Mouse (Mus musculus): ENCODE measurements around the gene Il11ra1. TPM values are rescaled to one million over a fixed set of nuclear protein-coding genes. Genes with fewer than 3 reads are reported as not detected.
"Not testable (repeated sequence)": the region's sequence is repeated elsewhere in the genome, so short reads cannot be mapped to it uniquely, and the experiment has no call there.

The Il11ra1 gene
- total RNA-seq, 2 experiments from 2014 or later, result 85.5 to 91.8 TPM

- DNase-seq, result peak; percentile 69 to 70
- intact Hi-C loops (cut with DNase I), result not testable (repeated sequence)
Observed at GRCm38 (mm10) chr4:41773502-41773901, 73.7 kb downstream of the Il11ra1 start.

GRCm38 (mm10) chr4:41774002-41774401 is 74.2 kb downstream of the Il11ra1 start, which contains the start of gene Ccl27a:
Gene Ccl27a (minus strand): TSS chr4:41774247.
- intact Hi-C loops (cut with DNase I), result loop anchor here (2.0 kb wide), 1 partner anchor 19 kb away; the partner anchor contains the start of gene Galt
- DNase-seq, result peak; percentile 70 to 74

- intact Hi-C loops (cut with DNase I), result loop anchor here (2.0 kb wide), 1 partner anchor 20 kb away; the partner anchor contains the start of gene Galt
Observed at GRCm38 (mm10) chr4:41774506-41774905, 74.7 kb downstream of the Il11ra1 start.

GRCm38 (mm10) chr4:41775840-41776239 is 76.1 kb downstream of the Il11ra1 start:
- not testable (repeated sequence) for DNase-seq
- intact Hi-C loops (cut with DNase I), result loop anchor here (2.0 kb wide), 1 partner anchor 21 kb away; the partner anchor contains the start of gene Galt

More at GRCm38 (mm10) chr4:41774506-41774905, 74.7 kb downstream of the Il11ra1 start:
- not testable (repeated sequence) for DNase-seq

GRCm38 (mm10) chr4:41781271-41781670 is 81.5 kb downstream of the Il11ra1 start:
- DNase-seq; intact Hi-C loops (cut with DNase I): not testable (repeated sequence)

GRCm38 (mm10) chr4:41781748-41782485 is 82.1 kb downstream of the Il11ra1 start:
- DNase-seq; intact Hi-C loops (cut with DNase I): not testable (repeated sequence)

GRCm38 (mm10) chr4:41782711-41783110 is 82.9 kb downstream of the Il11ra1 start:
- DNase-seq; intact Hi-C loops (cut with DNase I): not testable (repeated sequence)

GRCm38 (mm10) chr4:41783197-41783596 is 83.4 kb downstream of the Il11ra1 start:
- intact Hi-C loops (cut with DNase I), result not testable (repeated sequence)

More at GRCm38 (mm10) chr4:41783197-41783596, 83.4 kb downstream of the Il11ra1 start:
- DNase-seq, result not testable (repeated sequence)

Other genes with a start within 250 kb of the Il11ra1 start
- 1 to 10 TPM in 1 of 2 experiments, under 1 TPM in 1; 0.35 to 1.2 TPM for gene Kif24, start 235.1 kb upstream of the Il11ra1 start, total RNA-seq (2021)
- gene Nudt2, start 234.8 kb upstream of the Il11ra1 start, total RNA-seq (2021), result 10 to 100 TPM; 29.0 to 32.7 TPM
- 10 to 100 TPM; 11.6 to 11.8 TPM for gene AI464131, start 196.9 kb upstream of the Il11ra1 start, total RNA-seq (2021)
- gene 1110017D15Rik, start 182.7 kb upstream of the Il11ra1 start, total RNA-seq (2021), result under 1 TPM in 1 of 2 experiments, not detected in 1; 0.43 TPM
- 10 to 100 TPM; 14.7 to 15.1 TPM for gene Fam219a, start 130.5 kb upstream of the Il11ra1 start, total RNA-seq (2021)
- gene Dnaic1, start 130.2 kb upstream of the Il11ra1 start, total RNA-seq (2021), result 1 to 10 TPM; 2.6 to 3.7 TPM
- gene Enho, start 59.7 kb upstream of the Il11ra1 start, total RNA-seq (2021), result 1 to 10 TPM; 9.1 to 9.9 TPM
- gene Cntfr, start 2.9 kb upstream of the Il11ra1 start, total RNA-seq (2021), result 1 to 10 TPM; 2.6 to 3.8 TPM
- 10 to 100 TPM; 31.6 to 32.3 TPM for gene Rpp25l, start 13.5 kb downstream of the Il11ra1 start, total RNA-seq (2021)
- gene Dctn3, start 23.2 kb downstream of the Il11ra1 start, total RNA-seq (2021), result 10 to 100 TPM; 70.7 to 77.7 TPM
- not detected for gene Arid3c, start 31.2 kb downstream of the Il11ra1 start, total RNA-seq (2021)
- gene Galt, start 55.2 kb downstream of the Il11ra1 start, total RNA-seq (2021), result 10 to 100 TPM; 58.5 to 59.4 TPM
- gene Sigmar1, start 56.2 kb downstream of the Il11ra1 start, total RNA-seq (2021), result 10 to 100 TPM; 19.7 to 23.5 TPM
- 10 to 100 TPM; 19.1 to 19.4 TPM for gene Ccl27a, start 74.3 kb downstream of the Il11ra1 start, total RNA-seq (2021)
- not detected for gene Gm21541, start 203.6 kb downstream of the Il11ra1 start, total RNA-seq (2021)
- gene Gm20878, start 241.6 kb downstream of the Il11ra1 start, total RNA-seq (2021), result 1 to 10 TPM in 1 of 2 experiments, under 1 TPM in 1; 0.47 to 1.8 TPM

Measured in heart, postnatal 36 days (tissue).